Mouse (Mus musculus): Measurements from ENCODE around the gene Cdip1. TPM values are rescaled to one million over a fixed set of nuclear protein-coding genes. Genes with fewer than 3 reads are reported as not detected.

Gene Cdip1
- polyA plus RNA-seq, 1 experiment from 2014 or later, result 113 TPM

DNA sequence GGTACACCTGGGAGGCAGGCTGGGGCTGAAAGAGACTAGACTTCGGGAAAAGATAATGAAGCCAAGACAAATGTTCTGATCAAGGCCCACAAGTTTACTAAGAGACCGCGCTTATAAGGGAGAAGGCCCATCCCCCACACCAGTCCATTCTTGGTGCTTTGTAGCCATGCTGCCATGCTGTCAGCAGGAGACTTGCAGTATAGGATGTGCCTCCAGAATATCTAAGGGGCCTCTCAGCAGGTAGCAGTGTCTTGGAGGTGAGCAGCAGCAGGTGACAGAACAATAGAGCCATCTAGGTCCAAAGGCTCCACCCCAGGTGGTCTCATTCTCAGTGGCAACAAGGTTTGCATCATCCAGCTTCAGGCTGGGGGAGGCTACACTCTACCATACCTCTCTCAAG, 28.3 kb upstream of the Cdip1 start:
- H3K9me3 ChIP-seq (ENCODE audit: low read length), result peaks cover 16% of the 10 kb centered on the region
- H3K4me1 ChIP-seq (ENCODE audit: insufficient read depth, low read length), result no peaks in the 10 kb centered on the region
- H3K27me3 ChIP-seq (ENCODE audit: insufficient read depth, low read length), result no peaks in the 10 kb centered on the region
- H3K36me3 ChIP-seq (ENCODE audit: insufficient read depth, low read length), result no peaks in the 10 kb centered on the region
- no peak overlapping the region for H3K27ac ChIP-seq (ENCODE audit: low read length)
- H3K4me2 ChIP-seq (replicated peaks; ENCODE audit: low read depth, low read length), result no peak overlapping the region
- no peak for ATAC-seq (ENCODE audit: low FRiP score, low TSS enrichment)
- H3K9ac ChIP-seq (replicated peaks; ENCODE audit: low read length), result no peak overlapping the region
- H3K4me3 ChIP-seq (ENCODE audit: low read length), result no peak overlapping the region
- 86% methylated on average over 3 of the region's 3 CpGs for WGBS

DNA sequence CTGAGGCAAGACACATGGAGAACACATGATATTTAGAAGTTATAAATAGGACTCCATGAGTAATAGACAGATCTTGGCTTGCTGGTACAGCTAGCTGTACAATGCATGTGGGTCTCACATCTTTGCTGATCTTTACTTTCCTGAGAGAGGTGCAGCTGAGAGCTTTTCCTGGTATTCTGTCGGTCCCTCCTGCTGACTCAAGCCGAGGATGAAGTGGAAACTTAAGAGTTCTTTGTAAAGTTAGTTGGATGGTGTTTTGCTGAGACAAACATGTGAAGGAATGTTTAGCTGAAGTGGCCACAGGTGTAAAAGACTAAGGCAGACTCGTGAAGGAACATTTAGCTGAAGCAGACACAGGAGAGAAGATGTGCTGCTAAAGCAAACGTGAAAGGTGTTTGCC, 6.5 kb upstream of the Cdip1 start:
- no peaks in the 10 kb centered on the region for H3K4me1 ChIP-seq (ENCODE audit: insufficient read depth, low read length)
- WGBS, result 74% methylated on average over 4 of the region's 4 CpGs

DNA sequence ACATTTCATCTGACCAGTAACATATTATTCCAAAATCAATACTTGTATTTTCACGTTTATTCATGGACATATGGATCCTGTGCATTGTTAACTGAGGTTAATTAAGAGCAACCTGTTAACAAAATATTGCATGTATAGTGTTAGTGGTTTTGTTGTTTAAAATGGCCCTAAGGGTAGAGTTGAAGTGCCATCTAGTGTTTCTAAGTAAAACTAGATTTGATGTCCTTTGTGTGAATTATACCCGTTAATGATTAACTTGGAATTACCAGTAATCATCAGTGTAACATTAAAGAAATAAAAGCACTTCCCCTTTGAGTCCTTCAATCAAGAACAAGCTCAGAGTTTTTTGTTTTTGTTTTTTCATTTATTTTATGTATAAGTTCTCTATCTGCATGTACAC, 1.2 kb upstream of the Cdip1 start:
- no peak for ATAC-seq (ENCODE audit: low FRiP score, low TSS enrichment)
- H3K4me3 ChIP-seq (ENCODE audit: low read length), result no peak overlapping the region
- no peaks in the 10 kb centered on the region for H3K36me3 ChIP-seq (ENCODE audit: insufficient read depth, low read length)
- H3K9ac ChIP-seq (replicated peaks; ENCODE audit: low read length), result no peak overlapping the region
- WGBS, result 67% methylated on average over 2 of the region's 2 CpGs
- H3K4me1 ChIP-seq (ENCODE audit: insufficient read depth, low read length), result peaks cover 27% of the 10 kb centered on the region
- no peak overlapping the region for H3K4me2 ChIP-seq (replicated peaks; ENCODE audit: low read depth, low read length)
- no peaks in the 10 kb centered on the region for H3K9me3 ChIP-seq (ENCODE audit: low read length)
- no peak overlapping the region for H3K27ac ChIP-seq (ENCODE audit: low read length)
- H3K27me3 ChIP-seq (ENCODE audit: insufficient read depth, low read length), result no peaks in the 10 kb centered on the region

More for the DNA sequence above, 6.5 kb upstream of the Cdip1 start:
- Histone ChIP-seq H3K36me3 (ENCODE audit: insufficient read depth, low read length) (no peaks in the 10 kb centered on the region), H3K27me3 (ENCODE audit: insufficient read depth, low read length) (no peaks in the 10 kb centered on the region), H3K9ac (replicated peaks; ENCODE audit: low read length) (no peak overlapping the region), H3K4me2 (replicated peaks; ENCODE audit: low read depth, low read length) (no peak overlapping the region), H3K9me3 (ENCODE audit: low read length) (0 out of 2 replicates have a peak, but pooled peaks cover 3% of the 10 kb centered on the region), H3K27ac (ENCODE audit: low read length) (no peak overlapping the region), H3K4me3 (ENCODE audit: low read length) (no peak overlapping the region)
- no peak for ATAC-seq (ENCODE audit: low FRiP score, low TSS enrichment)

DNA sequence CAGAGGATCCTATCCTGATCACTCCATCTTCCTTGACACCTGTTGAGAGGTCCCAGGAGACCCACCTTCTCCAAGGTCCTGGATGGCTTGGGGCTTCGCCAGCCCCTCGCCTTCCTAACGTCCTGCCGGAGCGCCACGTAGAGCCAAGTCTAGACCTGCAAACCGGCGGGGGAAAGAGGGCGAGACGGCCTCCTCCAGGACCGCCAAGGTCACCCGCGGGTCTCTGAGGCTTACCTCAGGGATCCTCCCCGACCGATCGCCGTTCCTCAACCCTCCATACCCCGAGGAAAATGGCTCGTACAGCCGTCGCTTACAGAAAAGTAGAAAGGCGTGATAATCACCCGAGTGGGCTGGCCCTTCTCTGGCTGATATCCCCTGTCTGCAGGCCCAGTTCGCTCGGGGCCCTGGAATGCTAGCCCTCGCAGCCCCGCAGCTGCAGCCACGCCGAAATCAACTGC, 752 bp downstream of the Cdip1 start:
- peak overlapping the region; percentile 78 for H3K9ac ChIP-seq (replicated peaks; ENCODE audit: low read length)
- under 1% methylated on average over 29 of the region's 29 CpGs for WGBS
- peak overlapping the region; percentile 76 for H3K4me2 ChIP-seq (replicated peaks; ENCODE audit: low read depth, low read length)

DNA sequence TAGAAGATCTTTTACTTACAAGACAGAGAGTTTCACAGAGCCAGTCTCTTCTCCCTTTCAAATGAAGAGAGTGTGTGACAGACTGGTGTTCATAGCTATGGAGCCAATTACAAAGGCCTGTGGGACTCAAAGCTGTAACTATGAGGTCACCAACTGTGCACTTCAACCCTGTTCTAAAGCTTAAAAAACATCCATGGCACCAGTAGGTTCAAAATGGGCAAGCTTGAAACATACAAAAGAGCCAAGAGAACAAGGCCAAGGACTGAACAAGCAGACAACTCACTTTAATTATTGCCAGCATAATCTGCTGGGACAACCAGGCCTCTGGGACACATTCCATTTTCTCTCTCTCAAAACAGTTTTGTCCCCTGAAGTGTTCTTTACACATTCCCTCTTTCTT, 1.9 kb downstream of the Cdip1 start:
- H3K4me1 ChIP-seq (ENCODE audit: insufficient read depth, low read length), result peaks cover 33% of the 10 kb centered on the region
- H3K27me3 ChIP-seq (ENCODE audit: insufficient read depth, low read length), result no peaks in the 10 kb centered on the region
- H3K4me2 ChIP-seq (replicated peaks; ENCODE audit: low read depth, low read length), result peak overlapping the region; percentile 76
- no peak for ATAC-seq (ENCODE audit: low FRiP score, low TSS enrichment)
- peak overlapping the region; percentile 19 for H3K4me3 ChIP-seq (ENCODE audit: low read length)
- H3K9ac ChIP-seq (replicated peaks; ENCODE audit: low read length), result 0 out of 2 replicates have a peak overlapping the region, but pooled peaks have one; percentile 10
- no peak overlapping the region for H3K27ac ChIP-seq (ENCODE audit: low read length)
- no peaks in the 10 kb centered on the region for H3K36me3 ChIP-seq (ENCODE audit: insufficient read depth, low read length)
- H3K9me3 ChIP-seq (ENCODE audit: low read length), result no peaks in the 10 kb centered on the region

More for the DNA sequence above, 752 bp downstream of the Cdip1 start:
- Histone ChIP-seq H3K36me3 (ENCODE audit: insufficient read depth, low read length) (no peaks in the 10 kb centered on the region), H3K4me1 (ENCODE audit: insufficient read depth, low read length) (peaks cover 33% of the 10 kb centered on the region), H3K27ac (ENCODE audit: low read length) (peak overlapping the region; percentile 98), H3K9me3 (ENCODE audit: low read length) (no peaks in the 10 kb centered on the region), H3K27me3 (ENCODE audit: insufficient read depth, low read length) (no peaks in the 10 kb centered on the region), H3K4me3 (ENCODE audit: low read length) (peak overlapping the region; percentile 57)
- peak; percentile 62 for ATAC-seq (ENCODE audit: low FRiP score, low TSS enrichment)

DNA sequence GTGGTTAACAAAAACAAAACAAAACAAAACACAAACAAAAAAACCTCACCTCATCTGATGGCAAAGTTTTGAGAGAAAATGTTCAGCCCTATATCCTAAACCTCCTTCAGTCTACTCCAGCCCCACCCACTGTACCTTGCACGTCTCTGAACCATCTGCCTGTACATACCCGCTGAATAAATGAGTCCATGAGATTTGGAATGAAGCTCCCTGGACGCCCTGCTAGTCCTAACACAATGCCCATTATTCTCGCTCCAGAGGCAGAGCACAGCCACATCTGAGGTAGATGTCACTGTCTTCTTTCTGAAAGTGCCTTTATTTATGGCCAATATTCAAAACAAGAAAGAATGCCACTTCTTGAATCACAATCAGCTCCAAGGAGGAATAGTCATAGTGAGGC, 4.4 kb downstream of the Cdip1 start:
- ATAC-seq (ENCODE audit: low FRiP score, low TSS enrichment), result no peak
- no peak overlapping the region for H3K27ac ChIP-seq (ENCODE audit: low read length)
- H3K4me2 ChIP-seq (replicated peaks; ENCODE audit: low read depth, low read length), result no peak overlapping the region
- H3K36me3 ChIP-seq (ENCODE audit: insufficient read depth, low read length), result no peaks in the 10 kb centered on the region
- H3K9ac ChIP-seq (replicated peaks; ENCODE audit: low read length), result no peak overlapping the region
- no peak overlapping the region for H3K4me3 ChIP-seq (ENCODE audit: low read length)
- 64% methylated on average over 4 of the region's 4 CpGs for WGBS
- H3K9me3 ChIP-seq (ENCODE audit: low read length), result no peaks in the 10 kb centered on the region
- peaks cover 39% of the 10 kb centered on the region for H3K4me1 ChIP-seq (ENCODE audit: insufficient read depth, low read length)
- no peaks in the 10 kb centered on the region for H3K27me3 ChIP-seq (ENCODE audit: insufficient read depth, low read length)

DNA sequence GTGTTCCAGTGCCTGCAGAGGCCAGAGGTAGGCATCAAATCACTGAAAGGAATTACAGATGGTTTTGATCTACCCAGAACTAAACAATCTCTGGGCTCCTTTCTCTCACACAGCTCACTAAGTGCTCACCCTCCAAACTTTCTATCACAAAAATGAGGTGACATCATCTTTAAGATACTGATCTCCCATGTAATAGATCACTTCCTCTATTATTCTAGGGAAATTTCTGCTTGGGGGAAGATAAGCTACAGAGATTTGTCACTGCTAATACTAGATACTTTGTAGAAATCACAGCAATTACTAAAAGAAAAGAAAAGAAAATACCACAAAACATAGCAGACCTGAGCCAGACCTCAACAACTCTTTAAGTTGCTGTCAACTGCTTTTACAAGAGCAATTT, 7.6 kb downstream of the Cdip1 start:
- Histone ChIP-seq H3K4me3 (ENCODE audit: low read length) (no peak overlapping the region), H3K27ac (ENCODE audit: low read length) (no peak overlapping the region), H3K27me3 (ENCODE audit: insufficient read depth, low read length) (no peaks in the 10 kb centered on the region), H3K4me1 (ENCODE audit: insufficient read depth, low read length) (peaks cover 22% of the 10 kb centered on the region), H3K9ac (replicated peaks; ENCODE audit: low read length) (no peak overlapping the region), H3K36me3 (ENCODE audit: insufficient read depth, low read length) (peaks cover 3% of the 10 kb centered on the region; the same call in 1 of the 2 replicates), H3K4me2 (replicated peaks; ENCODE audit: low read depth, low read length) (no peak overlapping the region), H3K9me3 (ENCODE audit: low read length) (no peaks in the 10 kb centered on the region)
- no peak for ATAC-seq (ENCODE audit: low FRiP score, low TSS enrichment)

DNA sequence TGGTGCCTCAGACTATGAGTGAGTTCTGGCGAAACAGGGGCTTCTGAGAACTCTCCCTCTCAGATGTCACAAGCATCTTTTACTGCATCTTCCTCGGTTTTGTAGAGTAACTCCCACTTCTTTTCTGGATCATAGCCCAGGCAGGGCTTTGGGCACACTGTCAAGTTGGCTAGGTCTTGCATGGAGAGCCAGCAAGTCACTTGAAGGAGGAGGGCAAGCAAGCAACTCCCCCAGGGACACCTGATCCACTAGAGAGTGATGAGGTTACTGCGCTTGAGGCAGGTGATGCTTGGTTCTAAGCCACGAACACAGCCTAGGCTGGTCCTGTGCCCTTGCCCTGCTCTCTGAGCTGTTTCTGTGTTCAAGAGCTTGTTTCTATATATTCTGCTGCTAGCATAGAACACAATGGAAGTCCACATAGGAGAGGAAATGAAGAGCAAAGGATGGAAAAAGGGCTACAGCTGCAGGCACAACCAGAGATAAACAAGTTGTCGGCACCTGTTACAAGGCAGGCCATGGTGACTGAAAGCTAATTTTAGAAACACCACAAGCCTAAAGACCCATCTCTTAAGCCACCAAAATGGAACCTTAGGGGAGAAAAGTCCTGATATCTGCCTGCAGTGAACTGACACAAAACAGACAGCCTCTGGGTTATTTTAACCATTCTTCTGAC, 8.4 kb downstream of the Cdip1 start:
- H3K9me3 ChIP-seq (ENCODE audit: low read length), result no peaks in the 10 kb centered on the region
- no peak overlapping the region for H3K9ac ChIP-seq (replicated peaks; ENCODE audit: low read length)
- H3K36me3 ChIP-seq (ENCODE audit: insufficient read depth, low read length), result peaks cover 3% of the 10 kb centered on the region; the same call in 1 of the 2 replicates
- no peak overlapping the region for H3K4me2 ChIP-seq (replicated peaks; ENCODE audit: low read depth, low read length)
- H3K4me3 ChIP-seq (ENCODE audit: low read length), result no peak overlapping the region
- WGBS, result 48% methylated on average over 5 of the region's 5 CpGs
- H3K27me3 ChIP-seq (ENCODE audit: insufficient read depth, low read length), result no peaks in the 10 kb centered on the region
- H3K27ac ChIP-seq (ENCODE audit: low read length), result no peak overlapping the region
- peaks cover 16% of the 10 kb centered on the region for H3K4me1 ChIP-seq (ENCODE audit: insufficient read depth, low read length)
- ATAC-seq (ENCODE audit: low FRiP score, low TSS enrichment), result peak; percentile 39; the same call in 1 of the 2 replicates

DNA sequence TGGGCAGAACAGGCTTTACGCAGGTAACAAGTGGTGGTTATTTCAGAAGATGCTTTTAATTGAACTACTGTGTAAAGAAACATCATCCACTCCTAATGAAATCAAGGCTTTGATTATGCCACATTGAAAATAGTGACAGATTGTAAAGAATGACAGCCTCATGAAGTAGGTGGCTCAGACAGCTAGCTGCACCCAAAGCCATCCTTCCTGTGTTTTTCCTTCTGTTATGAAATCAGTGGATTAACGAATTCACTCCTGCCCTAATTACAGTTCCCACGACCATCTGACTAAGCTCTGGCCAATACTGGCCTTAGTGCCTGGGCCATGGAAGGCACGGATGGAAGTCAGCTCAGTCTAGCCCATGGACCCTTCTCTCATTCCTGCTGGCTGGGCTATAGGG, 11.2 kb downstream of the Cdip1 start:
- Histone ChIP-seq H3K27ac (ENCODE audit: low read length) (no peak overlapping the region), H3K4me1 (ENCODE audit: insufficient read depth, low read length) (peaks cover 6% of the 10 kb centered on the region; the same call in 1 of the 2 replicates), H3K4me2 (replicated peaks; ENCODE audit: low read depth, low read length) (no peak overlapping the region), H3K36me3 (ENCODE audit: insufficient read depth, low read length) (peaks cover 3% of the 10 kb centered on the region; the same call in 1 of the 2 replicates), H3K4me3 (ENCODE audit: low read length) (no peak overlapping the region), H3K9ac (replicated peaks; ENCODE audit: low read length) (no peak overlapping the region), H3K9me3 (ENCODE audit: low read length) (no peaks in the 10 kb centered on the region), H3K27me3 (ENCODE audit: insufficient read depth, low read length) (no peaks in the 10 kb centered on the region)
- 93% methylated on average over 4 of the region's 4 CpGs for WGBS
- no peak for ATAC-seq (ENCODE audit: low FRiP score, low TSS enrichment)

DNA sequence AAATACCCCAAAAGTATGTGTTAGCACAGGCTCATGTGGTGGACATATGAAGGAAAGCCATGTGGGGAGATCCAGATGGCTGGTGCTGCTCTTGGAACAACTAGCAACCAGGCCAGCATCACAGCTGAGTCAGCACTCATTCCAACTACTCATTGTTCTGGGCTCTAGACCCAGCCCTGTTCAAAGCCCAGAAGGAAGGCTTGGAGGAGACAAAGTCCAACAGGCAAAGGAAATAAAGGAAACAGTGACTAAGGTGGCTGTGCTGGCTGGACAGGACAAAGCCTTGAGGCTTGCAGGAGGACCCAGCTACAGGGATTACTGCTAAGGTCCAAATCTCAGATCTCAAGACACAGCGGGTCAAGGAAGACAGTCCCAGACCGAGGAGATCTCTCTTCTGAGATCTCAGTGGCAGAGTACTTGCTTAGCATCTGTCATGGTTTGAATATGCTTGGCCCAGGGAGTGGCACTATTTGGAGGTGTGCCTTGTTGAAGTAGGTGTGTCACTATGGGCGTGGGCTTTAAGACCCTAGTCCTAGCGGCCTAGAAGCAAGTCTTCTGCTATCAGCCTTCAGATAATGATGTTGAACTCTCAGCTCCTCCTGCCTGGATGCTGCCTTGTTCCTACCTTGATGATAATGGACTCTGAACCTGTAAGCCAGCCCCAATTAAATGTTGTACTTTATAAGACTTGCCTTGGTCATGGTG, 12.0 kb downstream of the Cdip1 start:
- no peak overlapping the region for H3K9ac ChIP-seq (replicated peaks; ENCODE audit: low read length)
- no peak overlapping the region for H3K4me3 ChIP-seq (ENCODE audit: low read length)
- no peak overlapping the region for H3K27ac ChIP-seq (ENCODE audit: low read length)
- no peak for ATAC-seq (ENCODE audit: low FRiP score, low TSS enrichment)
- H3K9me3 ChIP-seq (ENCODE audit: low read length), result no peaks in the 10 kb centered on the region
- peaks cover 10% of the 10 kb centered on the region; the same call in 1 of the 2 replicates for H3K4me1 ChIP-seq (ENCODE audit: insufficient read depth, low read length)
- WGBS, result 94% methylated on average over 4 of the region's 4 CpGs
- no peak overlapping the region for H3K4me2 ChIP-seq (replicated peaks; ENCODE audit: low read depth, low read length)
- H3K36me3 ChIP-seq (ENCODE audit: insufficient read depth, low read length), result peaks cover 3% of the 10 kb centered on the region; the same call in 1 of the 2 replicates
- no peaks in the 10 kb centered on the region for H3K27me3 ChIP-seq (ENCODE audit: insufficient read depth, low read length)
